Mouse (Mus musculus) adrenal gland, postnatal 25 days (tissue): Measurements from ENCODE around the gene Olfr645. TPM values are rescaled to one million over a fixed set of nuclear protein-coding genes. Genes with fewer than 3 reads are reported as not detected.

Experiments
- DNase-seq: peaks from one replicate; pipeline ENCODE4 v3.0.0; 2021; ENCODE audit warnings: mixed read lengths
- long read RNA-seq: library from polyadenylated mRNA; stranded (forward); transcript quantifications from one replicate; pipeline ENCODE4 v2.0.0, GENCODE M21; 2021
- total RNA-seq: library from RNA; stranded (reverse); gene quantifications from 2 replicates; pipeline ENCODE4 v1.2.3, GENCODE M21; 2021

Olfr645 gene
- total RNA-seq = not detected in 2 replicates
- long read RNA-seq = 0 reads

GRCm38 (mm10) chr7:104085365-104085764 lies at the start of gene Olfr645:
TSS of gene Olfr645 (minus strand) at chr7:104085465.
- no peak for DNase-seq

DNA sequence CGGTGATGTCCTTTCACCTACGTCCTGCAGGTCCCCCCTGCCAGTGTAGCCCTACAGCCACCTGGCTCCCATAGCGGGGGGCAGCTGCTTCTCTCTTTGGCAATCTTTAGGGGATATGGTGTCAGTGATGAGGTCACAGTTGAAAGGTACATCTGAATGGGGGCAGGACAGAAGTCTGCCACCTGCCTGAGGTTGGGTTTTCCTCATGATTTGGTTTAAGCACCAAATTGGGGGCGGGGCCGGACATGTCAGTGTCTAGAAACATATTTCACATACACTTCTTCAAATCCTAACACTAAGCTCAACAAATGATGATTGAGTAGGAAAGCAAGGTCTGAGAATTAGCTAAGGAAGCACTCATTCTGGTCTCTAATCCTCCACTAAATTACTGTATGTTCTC lies 44.5 kb upstream of the Olfr645 start, which contains the start of gene Ubqln5:
Gene Ubqln5 (minus strand): TSS at position 101 of the 400 bp plus-strand sequence.
- no peak for DNase-seq

DNA sequence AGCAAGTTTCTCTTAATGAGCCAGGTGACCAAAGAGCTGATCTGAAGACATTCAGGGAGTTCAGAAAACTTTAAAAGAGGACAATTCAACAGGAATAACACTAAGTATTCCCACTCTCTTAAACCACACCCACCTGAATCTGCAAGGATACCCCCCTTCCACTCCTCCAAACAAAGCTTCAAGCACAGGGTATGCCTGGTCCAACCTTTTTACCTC lies 19.4 kb upstream of the Olfr645 start, which contains the start of gene Olfr646:
Gene Olfr646 (plus strand): TSS at position 117 of the 216 bp plus-strand sequence.
- DNase-seq = no peak

DNA sequence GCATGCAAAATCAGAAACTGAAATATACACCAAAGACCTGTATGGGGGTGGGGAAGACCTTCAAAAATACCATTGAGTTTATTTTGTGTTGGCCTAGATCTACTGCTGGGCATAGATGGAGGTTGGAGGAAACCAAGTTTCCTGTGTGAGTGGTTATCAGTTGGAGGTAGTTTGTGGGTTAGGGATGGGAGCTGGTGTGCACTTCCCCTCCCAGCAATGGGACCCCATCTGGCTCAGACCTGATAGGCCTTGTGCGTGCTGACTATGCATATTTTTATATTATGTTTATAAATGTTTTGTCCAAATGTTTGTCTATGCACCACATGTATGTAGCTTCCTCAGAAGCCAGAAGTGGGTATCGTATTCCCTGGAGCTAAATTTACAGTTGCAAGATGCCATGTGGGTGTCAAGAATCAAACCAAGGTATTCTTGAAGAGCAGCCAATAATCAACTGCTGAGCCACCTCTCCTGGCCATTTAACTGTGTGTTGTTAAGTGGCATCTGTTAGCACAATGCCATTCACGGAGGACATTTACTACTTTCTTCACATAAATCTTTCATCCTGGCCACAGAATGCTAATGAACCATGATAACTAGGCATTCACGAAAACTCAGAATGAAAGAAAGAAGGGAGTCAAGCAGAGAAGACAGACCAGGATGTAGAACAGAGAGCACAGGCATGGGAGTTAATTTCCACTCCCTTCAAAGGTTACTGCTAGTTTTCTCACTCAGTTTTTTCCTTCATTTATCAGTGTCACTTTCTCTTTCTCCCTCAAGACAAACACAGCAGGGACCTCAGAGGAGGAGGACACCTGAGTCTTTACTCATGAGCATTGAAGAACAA lies 18.9 kb upstream of the Olfr645 start:
- DNase-seq = no peak

GRCm38 (mm10) chr7:104071769-104072168 lies 13.5 kb downstream of the Olfr645 start, which contains the start of gene Olfr644:
TSS of gene Olfr644 (minus strand) at chr7:104071869.
- DNase-seq = no peak

DNA sequence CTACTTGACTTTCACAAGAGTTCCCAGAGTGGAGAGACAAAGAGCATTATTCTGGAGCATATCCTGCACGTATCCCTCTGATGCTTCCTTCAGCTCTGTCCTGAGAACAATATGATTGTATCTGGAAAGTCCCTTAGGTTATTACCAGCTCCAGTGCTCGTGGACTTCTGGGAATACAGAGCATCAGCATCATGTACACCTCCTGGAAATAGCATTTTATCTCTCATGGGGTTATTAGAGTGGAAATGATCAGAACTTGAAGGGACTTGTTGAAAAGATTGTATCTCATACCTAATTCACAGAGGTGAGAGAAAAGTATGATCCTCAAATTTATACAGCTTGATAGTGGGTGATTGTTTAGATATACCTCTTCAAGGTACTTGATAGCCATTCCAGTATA lies 23.9 kb downstream of the Olfr645 start, which contains the start of gene 4930516K23Rik:
Gene 4930516K23Rik (minus strand): TSS at position 101 of the 400 bp plus-strand sequence.
- DNase-seq = no peak

DNA sequence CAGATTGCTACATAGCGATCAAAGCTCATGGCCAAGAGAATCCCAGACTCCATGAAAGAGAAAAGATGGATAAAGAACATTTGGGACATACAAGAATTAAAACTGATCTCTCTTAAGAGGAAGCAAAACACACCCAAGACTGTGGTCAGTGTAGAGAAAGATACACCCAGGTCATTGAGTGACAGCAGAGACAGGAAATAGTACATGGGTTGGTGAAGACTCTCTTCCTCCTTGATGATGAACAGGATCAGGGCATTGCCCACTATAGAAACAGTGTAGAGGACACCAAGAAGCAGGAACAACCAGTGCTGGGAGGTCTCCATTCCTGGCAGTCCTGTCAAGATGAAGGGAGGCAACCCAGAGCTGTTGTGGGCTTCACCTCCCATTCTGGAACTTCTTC lies 26.1 kb downstream of the Olfr645 start:
- DNase-seq = no peak

DNA sequence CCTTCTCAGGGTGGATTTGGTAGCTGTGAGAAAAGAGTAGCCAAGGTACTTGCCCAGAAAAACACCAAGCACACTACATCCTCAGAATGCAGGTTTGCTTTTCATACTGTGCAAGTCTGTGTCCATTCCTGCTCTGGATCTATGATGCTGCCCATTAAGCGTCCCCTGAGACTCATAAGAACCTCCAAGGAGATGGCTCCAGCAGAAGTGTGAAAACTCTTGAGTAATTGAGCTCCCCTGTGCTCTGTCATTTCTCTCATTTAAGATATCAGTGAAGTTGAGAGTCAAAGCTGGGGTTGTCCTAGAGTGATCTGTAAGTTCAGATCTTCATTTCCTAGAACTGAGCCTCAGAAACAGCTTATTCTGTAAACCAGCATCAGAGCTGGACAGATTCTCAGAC lies 32.7 kb downstream of the Olfr645 start, which contains the start of gene Olfr642:
Gene Olfr642 (minus strand): TSS at position 101 of the 400 bp plus-strand sequence.
- no peak for DNase-seq

DNA sequence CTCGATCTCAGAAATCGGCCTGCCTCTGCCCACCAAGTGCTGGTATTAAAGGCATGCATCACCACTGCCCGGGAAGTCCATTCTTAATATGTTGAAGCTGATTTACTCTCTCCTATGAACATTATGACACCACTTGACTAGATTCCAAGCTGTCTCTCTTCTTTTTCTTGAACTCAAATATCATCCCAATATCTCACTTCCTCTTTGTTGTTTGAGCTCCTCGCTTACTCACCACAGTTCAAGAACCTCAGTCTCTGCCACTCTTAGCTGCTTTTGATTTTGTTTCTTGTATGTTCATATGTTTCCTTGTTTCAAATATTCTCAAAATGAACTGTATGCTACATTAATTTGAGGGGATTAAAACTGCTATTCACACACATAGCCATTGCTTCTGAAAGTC lies 34.5 kb downstream of the Olfr645 start:
- no peak for DNase-seq

- no peak for DNase-seq
Measured at GRCm38 (mm10) chr7:104035145-104035544, 50.1 kb downstream of the Olfr645 start, which contains the start of gene Olfr641. TSS of gene Olfr641 (plus strand) at chr7:104035445.

Other genes starting within 250 kb of the Olfr645 start
- not detected in 2 replicates for gene Hbb-bh2, start 244.9 kb downstream of the Olfr645 start, total RNA-seq
- not detected in 2 replicates for gene Hbb-bh1, start 242.3 kb downstream of the Olfr645 start, total RNA-seq
- not detected in 2 replicates for gene Hbb-y, start 232.2 kb downstream of the Olfr645 start, total RNA-seq
- gene Olfr66, start 199.2 kb downstream of the Olfr645 start, total RNA-seq = not detected in 2 replicates
- gene Olfr64, start 191.0 kb downstream of the Olfr645 start, total RNA-seq = not detected in 2 replicates
- gene Olfr65, start 182.0 kb downstream of the Olfr645 start, total RNA-seq = not detected in 2 replicates
- gene Olfr631, start 156.6 kb downstream of the Olfr645 start, total RNA-seq = not detected in 2 replicates
- gene Olfr632, start 151.1 kb downstream of the Olfr645 start, total RNA-seq = not detected in 2 replicates
- gene Olfr633, start 141.0 kb downstream of the Olfr645 start, total RNA-seq = not detected in 2 replicates
- gene Olfr635, start 114.3 kb downstream of the Olfr645 start, total RNA-seq = 0.06 TPM in 1 of 2 replicates, not detected in the other
- gene Olfr638, start 86.7 kb downstream of the Olfr645 start, total RNA-seq = not detected in 2 replicates
- 0.06 TPM in 1 of 2 replicates, not detected in the other for gene Olfr639, start 68.2 kb downstream of the Olfr645 start, total RNA-seq
- gene Olfr640, start 59.9 kb downstream of the Olfr645 start, total RNA-seq = not detected in 2 replicates
- not detected in 2 replicates for gene Olfr641, start 50.0 kb downstream of the Olfr645 start, total RNA-seq
- gene Olfr642, start 32.8 kb downstream of the Olfr645 start, total RNA-seq = not detected in 2 replicates
- gene 4930516K23Rik, start 24.0 kb downstream of the Olfr645 start, total RNA-seq = not detected in 2 replicates
- not detected in 2 replicates for gene Olfr644, start 13.6 kb downstream of the Olfr645 start, total RNA-seq
- gene Olfr646, start 19.4 kb upstream of the Olfr645 start, total RNA-seq = not detected in 2 replicates
- not detected in 2 replicates for gene Ubqln5, start 44.4 kb upstream of the Olfr645 start, total RNA-seq
- not detected in 2 replicates for gene Olfr643, start 51.9 kb upstream of the Olfr645 start, total RNA-seq
- gene Ubqln3, start 57.8 kb upstream of the Olfr645 start, total RNA-seq = not detected in 2 replicates
- gene Ubqlnl, start 65.1 kb upstream of the Olfr645 start, total RNA-seq = not detected in 2 replicates
- not detected in 2 replicates for gene Olfm5, start 79.4 kb upstream of the Olfr645 start, total RNA-seq
- not detected in 2 replicates for gene Olfr648, start 97.9 kb upstream of the Olfr645 start, total RNA-seq
- gene Olfr649, start 110.5 kb upstream of the Olfr645 start, total RNA-seq = not detected in 2 replicates
- gene Trim6, start 133.3 kb upstream of the Olfr645 start, total RNA-seq = 0.48 and 1.2 TPM in 2 replicates
- 7.7 and 12.1 TPM in 2 replicates for gene Trim34a, start 159.0 kb upstream of the Olfr645 start, total RNA-seq
- 5.7 and 7.3 TPM in 2 replicates for gene Trim5, start 202.6 kb upstream of the Olfr645 start, total RNA-seq
- gene Trim12a, start 230.0 kb upstream of the Olfr645 start, total RNA-seq = 15.5 and 24.4 TPM in 2 replicates
- 0.79 and 1.00 TPM in 2 replicates for gene Trim34b, start 244.0 kb upstream of the Olfr645 start, total RNA-seq